Mouse (Mus musculus) brain, embryonic 14.5 days (tissue): ENCODE results near the gene Zfp738.

Experiments used
- CTCF ChIP-seq: fragments of 200-500 bp; IDR thresholded peaks from 2 replicates; pipeline ENCODE4 v1.5.1; 2012; ENCODE audit warnings: inconsistent platforms, mild to moderate bottlenecking, moderate library complexity, borderline replicate concordance; ENCODE audit not compliant: insufficient read depth, insufficient read length; ENCODE audit errors: extremely low read depth
- POLR2A ChIP-seq: fragments of 200-500 bp; IDR thresholded peaks from 2 replicates; pipeline ENCODE4 v1.6.1; 2012; ENCODE audit warnings: mild to moderate bottlenecking, inconsistent platforms, borderline replicate concordance; ENCODE audit not compliant: poor library complexity, insufficient read depth, insufficient read length, severe bottlenecking; ENCODE audit errors: extremely low read depth

GRCm38 (mm10) chr13:67723848-67724479 lies 37.1 kb upstream of the Zfp738 start:
- TF ChIP-seq CTCF (no peak), POLR2A (no peak)
